Mouse (Mus musculus): ENCODE data around the gene G6pc.
"Not testable (repeated sequence)": the region's sequence is repeated elsewhere in the genome, so short reads cannot be mapped to it uniquely, and the experiment has no call there.

The G6pc gene

GRCm38 (mm10) chr11:101367326-101367935 lies at the start of gene G6pc:
Gene G6pc (plus strand): TSS chr11:101367561.
- no peak for DNase-seq (ENCODE audit: low spot score)

GRCm38 (mm10) chr11:101323609-101324008 lies 43.8 kb upstream of the G6pc start:
- DNase-seq (ENCODE audit: low spot score) = peak; percentile 71

GRCm38 (mm10) chr11:101324763-101325162 lies 42.6 kb upstream of the G6pc start, which contains the start of gene Aoc2:
Gene Aoc2 (plus strand): TSS chr11:101325063.
- DNase-seq (ENCODE audit: low spot score) = no peak

- DNase-seq (ENCODE audit: low spot score) = not testable (repeated sequence)
Measured at GRCm38 (mm10) chr11:101325201-101325600, 42.2 kb upstream of the G6pc start.

GRCm38 (mm10) chr11:101326147-101326546 lies 41.2 kb upstream of the G6pc start:
- no peak for DNase-seq (ENCODE audit: low spot score)

GRCm38 (mm10) chr11:101327311-101327710 lies 40.0 kb upstream of the G6pc start:
- no peak for DNase-seq (ENCODE audit: low spot score)

GRCm38 (mm10) chr11:101328941-101329635 lies 38.3 kb upstream of the G6pc start:
- no peak for DNase-seq (ENCODE audit: low spot score)

GRCm38 (mm10) chr11:101330371-101330924 lies 36.9 kb upstream of the G6pc start, which contains the start of gene Aoc3:
Gene Aoc3 (plus strand): TSS chr11:101330605.
- no peak for DNase-seq (ENCODE audit: low spot score)

- DNase-seq (ENCODE audit: low spot score) = not testable (repeated sequence)
Measured at GRCm38 (mm10) chr11:101330961-101331360, 36.4 kb upstream of the G6pc start.

GRCm38 (mm10) chr11:101332537-101332936 lies 34.8 kb upstream of the G6pc start:
- no peak for DNase-seq (ENCODE audit: low spot score)

- no peak for DNase-seq (ENCODE audit: low spot score)
Measured at GRCm38 (mm10) chr11:101334023-101334422, 33.3 kb upstream of the G6pc start.

GRCm38 (mm10) chr11:101334516-101334915 lies 32.8 kb upstream of the G6pc start:
- peak; percentile 58 for DNase-seq (ENCODE audit: low spot score)

- DNase-seq (ENCODE audit: low spot score) = no peak
Measured at GRCm38 (mm10) chr11:101335685-101336084, 31.7 kb upstream of the G6pc start.

- DNase-seq (ENCODE audit: low spot score) = peak; percentile 60
Measured at GRCm38 (mm10) chr11:101338123-101338760, 29.1 kb upstream of the G6pc start.

- DNase-seq (ENCODE audit: low spot score) = no peak
Measured at GRCm38 (mm10) chr11:101347083-101347775, 20.1 kb upstream of the G6pc start.

GRCm38 (mm10) chr11:101348774-101349173 lies 18.6 kb upstream of the G6pc start:
- DNase-seq (ENCODE audit: low spot score) = no peak

GRCm38 (mm10) chr11:101349216-101349615 lies 18.1 kb upstream of the G6pc start:
- DNase-seq (ENCODE audit: low spot score) = no peak

- no peak for DNase-seq (ENCODE audit: low spot score)
Measured at GRCm38 (mm10) chr11:101351100-101351720, 16.2 kb upstream of the G6pc start.

GRCm38 (mm10) chr11:101351721-101352111 lies 15.6 kb upstream of the G6pc start:
- DNase-seq (ENCODE audit: low spot score) = no peak

GRCm38 (mm10) chr11:101353436-101353835 lies 13.9 kb upstream of the G6pc start:
- DNase-seq (ENCODE audit: low spot score) = no peak

- no peak for DNase-seq (ENCODE audit: low spot score)
Measured at GRCm38 (mm10) chr11:101354438-101355010, 12.8 kb upstream of the G6pc start.
